Mouse (Mus musculus): ENCODE measurements around the gene Pepd. TPM values are rescaled to one million over a fixed set of nuclear protein-coding genes. Genes with fewer than 3 reads are reported as not detected.

Gene Pepd
- polyA plus RNA-seq, 1 experiment from 2014 or later: 65.6 TPM

DNA sequence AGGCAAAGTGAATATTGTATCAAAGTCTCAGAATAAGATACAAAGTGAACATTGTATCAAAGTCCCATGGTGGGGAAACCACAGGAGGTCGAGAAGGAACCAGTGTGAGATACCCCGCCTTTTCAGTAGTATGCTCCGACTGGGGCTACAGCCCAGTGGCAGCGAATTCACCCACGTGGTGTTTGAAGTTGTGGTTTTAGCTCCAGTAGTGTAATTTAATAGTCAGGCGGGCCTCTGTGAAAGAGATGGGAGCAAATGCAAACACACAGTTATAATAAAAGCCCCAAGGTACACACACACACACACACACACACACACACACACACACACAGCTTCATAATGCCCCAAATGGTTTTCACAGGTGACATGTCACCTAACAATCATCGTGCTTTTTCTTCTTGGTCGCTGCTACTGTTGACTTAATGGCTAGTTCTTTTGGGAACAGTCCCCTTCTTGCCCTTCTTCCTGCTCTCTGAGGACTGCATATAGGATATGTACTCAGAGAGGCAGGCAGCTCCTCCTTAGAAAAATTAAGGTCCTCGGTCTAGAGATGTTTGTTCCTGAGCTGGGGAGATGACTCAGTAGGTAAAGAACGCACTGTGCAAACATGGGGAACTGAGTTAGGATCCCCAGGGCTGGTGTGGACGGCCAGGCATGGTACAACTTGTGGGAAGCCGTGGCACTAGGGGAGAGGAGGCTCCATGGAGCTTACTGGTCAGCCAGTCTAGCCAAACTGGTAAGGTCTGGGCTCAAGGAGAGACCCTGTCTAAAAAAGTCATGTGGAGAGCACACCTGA lies 172.6 kb downstream of the Pepd start:
- no peak for ATAC-seq (ENCODE audit: insufficient number of reproducible peaks, insufficient read depth, low FRiP score, low TSS enrichment, low read depth)
- H3K9me3 ChIP-seq: no peaks in the 10 kb centered on the region
- H3K27me3 ChIP-seq: peaks cover 8% of the 10 kb centered on the region; the same call in 1 of the 2 replicates
- H3K4me2 ChIP-seq: no peak overlapping the region
- H3K4me1 ChIP-seq (replicated peaks): peaks cover 30% of the 10 kb centered on the region
- no peak overlapping the region for H3K27ac ChIP-seq
- no peak overlapping the region for H3K9ac ChIP-seq (replicated peaks)
- WGBS: 78% methylated on average over 12 of the region's 12 CpGs
- no peaks in the 10 kb centered on the region for H3K36me3 ChIP-seq
- H3K4me3 ChIP-seq (replicated peaks): no peak overlapping the region

DNA sequence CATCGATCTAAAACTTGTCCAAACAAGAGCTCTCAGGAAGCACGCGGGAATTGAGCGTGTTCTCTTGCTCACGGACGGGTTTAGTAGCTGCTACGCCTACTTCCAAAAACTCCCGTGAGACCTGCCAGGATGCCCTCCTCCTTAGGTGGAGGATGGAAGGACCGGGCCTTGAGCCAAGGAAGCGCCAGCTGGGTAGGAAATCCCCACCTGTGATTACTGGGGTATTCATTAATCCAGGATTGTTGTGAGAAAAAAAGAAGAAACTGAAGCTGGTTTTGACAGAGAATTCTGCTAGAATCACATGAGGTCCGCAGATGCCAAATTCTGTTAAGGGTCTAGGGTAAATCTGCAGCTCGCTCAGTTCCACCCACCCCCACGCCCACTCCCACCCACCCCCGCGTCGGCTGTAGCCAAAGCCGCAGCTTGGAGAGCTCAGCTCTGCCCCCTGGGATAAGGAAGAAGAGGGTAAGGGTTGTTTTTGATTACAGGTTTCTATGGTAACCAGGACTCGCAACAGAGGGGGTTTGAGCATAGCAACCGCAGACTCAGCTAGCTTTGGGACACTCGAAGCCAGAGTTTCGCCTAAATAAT lies 174.2 kb downstream of the Pepd start:
- 1% methylated on average over 21 of the region's 21 CpGs for WGBS
- no peak overlapping the region for H3K27ac ChIP-seq
- no peak for ATAC-seq (ENCODE audit: insufficient number of reproducible peaks, insufficient read depth, low FRiP score, low TSS enrichment, low read depth)

DNA sequence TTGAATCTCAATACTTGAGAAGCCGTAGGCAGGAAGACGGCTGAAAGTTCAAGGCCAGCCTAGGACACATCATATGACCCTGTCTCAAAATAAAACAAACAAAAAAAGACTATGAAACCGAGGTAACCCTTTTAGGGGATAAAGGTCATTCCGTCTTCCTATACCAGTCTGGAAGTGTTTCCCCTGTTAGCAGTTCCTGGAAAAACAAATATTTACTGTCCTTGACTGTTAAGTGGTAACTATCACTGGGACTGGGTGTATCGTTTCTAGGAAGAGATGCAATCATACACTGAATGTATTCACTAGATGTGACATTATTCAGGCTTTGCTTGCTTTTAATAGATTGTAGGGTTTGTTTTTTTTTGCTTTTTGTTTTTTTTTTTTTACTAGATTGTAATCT lies 178.4 kb downstream of the Pepd start:
- H3K9ac ChIP-seq (replicated peaks): no peak overlapping the region
- 0 out of 2 replicates have a peak, but pooled peaks cover 2% of the 10 kb centered on the region for H3K9me3 ChIP-seq
- ATAC-seq (ENCODE audit: insufficient number of reproducible peaks, insufficient read depth, low FRiP score, low TSS enrichment, low read depth): no peak
- WGBS: 81% methylated on average over 5 of the region's 5 CpGs
- H3K27me3 ChIP-seq: peaks cover 5% of the 10 kb centered on the region; the same call in 1 of the 2 replicates
- H3K4me3 ChIP-seq (replicated peaks): no peak overlapping the region
- no peak overlapping the region for H3K4me2 ChIP-seq
- H3K36me3 ChIP-seq: no peaks in the 10 kb centered on the region
- no peak overlapping the region for H3K27ac ChIP-seq
- peaks cover 16% of the 10 kb centered on the region for H3K4me1 ChIP-seq (replicated peaks)

More for the DNA sequence above, 174.2 kb downstream of the Pepd start:
- peak overlapping the region; percentile 20 for H3K4me3 ChIP-seq (replicated peaks)
- peaks cover 21% of the 10 kb centered on the region for H3K4me1 ChIP-seq (replicated peaks)
- no peak overlapping the region for H3K9ac ChIP-seq (replicated peaks)
- no peaks in the 10 kb centered on the region for H3K36me3 ChIP-seq
- H3K4me2 ChIP-seq: peak overlapping the region; percentile 57
- H3K9me3 ChIP-seq: no peaks in the 10 kb centered on the region
- peaks cover 8% of the 10 kb centered on the region; the same call in 1 of the 2 replicates for H3K27me3 ChIP-seq

Small RNA genes within 50 kb of the gene (microRNA-seq; reads per million reads assigned to microRNA genes)
- not detected for gene Gm25033

Other genes with a start within 250 kb of the Pepd start
- 3.2 and 4.1 TPM in 2 replicates for gene Chst8, start 99.7 kb upstream of the Pepd start, polyA plus RNA-seq (2016; fragmentation: Nextera tagmentation; extraction: Ambion mirVana)
- 55.5 and 58.0 TPM in 2 replicates for gene Cebpg, start 144.2 kb downstream of the Pepd start, polyA plus RNA-seq (2016; fragmentation: Nextera tagmentation; extraction: Ambion mirVana)
- gene Cebpa, start 206.9 kb downstream of the Pepd start, polyA plus RNA-seq (2016; fragmentation: Nextera tagmentation; extraction: Ambion mirVana): 1.6 and 1.8 TPM in 2 replicates

Measured in limb, embryonic 12.5 days (tissue).